15 mouse cellular contexts compared by ENCODE assay signal in the genomic region with DNA sequence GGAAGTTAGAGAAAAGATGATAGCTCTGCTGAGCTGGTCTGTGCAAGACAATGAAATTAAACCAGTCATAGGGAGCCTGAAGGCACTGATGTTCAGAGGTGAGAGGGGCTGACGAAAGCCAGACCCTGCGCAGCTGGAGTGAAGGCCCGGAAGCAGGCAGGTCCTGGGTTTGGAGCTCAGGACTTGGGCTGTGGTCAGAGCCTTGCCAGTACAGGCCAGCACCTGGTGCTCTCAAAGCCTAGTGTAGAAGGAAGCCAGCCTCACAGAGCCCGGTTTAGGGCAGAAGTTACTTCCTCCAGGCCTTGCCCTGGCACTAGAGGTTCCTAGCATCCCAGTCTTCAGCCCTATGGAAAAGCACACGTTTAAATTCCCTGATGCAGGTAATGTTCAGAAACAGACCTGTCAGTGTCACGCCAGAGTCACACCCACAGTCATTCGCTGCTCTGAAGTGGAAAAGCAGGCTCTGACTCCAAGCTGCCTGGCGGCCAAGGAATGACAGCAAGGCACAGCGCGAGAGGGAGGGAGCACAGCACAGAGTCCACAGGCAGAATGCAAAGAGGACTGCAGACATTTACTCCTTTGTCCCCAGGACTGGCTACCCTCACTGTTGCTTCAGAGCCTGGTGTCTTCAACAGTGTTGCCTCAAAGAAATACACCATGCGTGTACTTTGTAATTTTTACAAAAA. TPM values are rescaled to one million over a fixed set of nuclear protein-coding genes. Genes with fewer than 3 reads are reported as not detected.
DNase-seq lines count a peak whose midpoint lies in the region; ATAC-seq and TF ChIP-seq lines count a peak whose summit lies in the region.
"Had no signal": no experiment of that assay in that cellular context is flagged by ENCODE, and none has a peak within 500 bp of the region (broad histone marks: within the 10 kb centered on the region; RNA-seq: fewer than 3 reads in every experiment).

No protein-coding gene starts in this region.

- TF ChIP-seq CTCF in lung, adult 2 months (IDR thresholded peaks at IDR 0.05; ENCODE audit: insufficient read depth, low read length): no peak
- TF ChIP-seq CTCF in gastrocnemius, adult 2 months (IDR thresholded peaks at IDR 0.05): no peak

- peak overlapping the region; percentile 86 for H3K27ac ChIP-seq in heart, embryonic 10.5 days
- peak overlapping the region; percentile 76 for H3K27ac ChIP-seq in lung, embryonic 16.5 days (ENCODE audit: low read length)
- H3K27ac ChIP-seq in embryonic facial prominence, embryonic 12.5 days: peak overlapping the region; percentile 50
- H3K27ac ChIP-seq in gastrocnemius, adult 2 months: no peak overlapping the region
- H3K27ac ChIP-seq: liver, embryonic 13.5 days; midbrain, embryonic 13.5 days had no signal

- no peak for TF ChIP-seq POLR2A in lung, adult 2 months (IDR thresholded peaks at IDR 0.05; ENCODE audit: borderline replicate concordance, extremely low read depth, low read depth, low read length)

- H3K9ac ChIP-seq in lung, embryonic 16.5 days (ENCODE audit: low read length): peak overlapping the region; percentile 2
- no peak overlapping the region; the same call in 1 of the 2 replicates for H3K9ac ChIP-seq in embryonic facial prominence, embryonic 12.5 days
- H3K9ac ChIP-seq: liver, embryonic 13.5 days; midbrain, embryonic 13.5 days had no signal

- 21% methylated on average over 11 of the region's 11 CpGs for WGBS in heart, embryonic 10.5 days
- 37% methylated on average over 11 of the region's 11 CpGs for WGBS in lung, embryonic 16.5 days
- WGBS in lung, adult 2 months: 59% methylated on average over 11 of the region's 11 CpGs
- 35% methylated on average over 11 of the region's 11 CpGs for WGBS in embryonic facial prominence, embryonic 12.5 days

- H3K4me3 ChIP-seq in heart, embryonic 10.5 days: no peak overlapping the region
- no peak overlapping the region for H3K4me3 ChIP-seq in lung, embryonic 16.5 days (ENCODE audit: low read length)
- no peak overlapping the region for H3K4me3 ChIP-seq in lung, adult 2 months (replicated peaks; ENCODE audit: extremely low read depth, low read depth, low read length)
- H3K4me3 ChIP-seq in embryonic facial prominence, embryonic 12.5 days: no peak overlapping the region
- H3K4me3 ChIP-seq in gastrocnemius, adult 2 months: no peak overlapping the region
- H3K4me3 ChIP-seq: liver, embryonic 13.5 days; midbrain, embryonic 13.5 days had no signal

- ATAC-seq in lung, embryonic 16.5 days (ENCODE audit: low read depth): 0 out of 2 replicates have a peak, but pooled peaks have one; percentile 42
- ATAC-seq in embryonic facial prominence, embryonic 12.5 days (ENCODE audit: insufficient number of reproducible peaks, insufficient read depth, low FRiP score, low TSS enrichment): no peak
- peak; percentile 8; the same call in 1 of the 2 replicates for ATAC-seq in megakaryocyte, adult 5-6 weeks (ENCODE audit: poor library complexity, severe bottlenecking)
- ATAC-seq: inflammation-experienced regulatory T-cells, adult 6 months; midbrain, embryonic 13.5 days had no signal

- no peak overlapping the region for H3K4me2 ChIP-seq in lung, embryonic 16.5 days (ENCODE audit: low read depth, low read length)
- no peak overlapping the region for H3K4me2 ChIP-seq in embryonic facial prominence, embryonic 12.5 days (replicated peaks)
- H3K4me2 ChIP-seq: liver, embryonic 13.5 days; midbrain, embryonic 13.5 days had no signal

- H3K36me3 ChIP-seq in heart, embryonic 10.5 days: no peaks in the 10 kb centered on the region
- H3K36me3 ChIP-seq in lung, embryonic 16.5 days (ENCODE audit: control insufficient read depth, insufficient read depth, low read length): no peaks in the 10 kb centered on the region
- H3K36me3 ChIP-seq in embryonic facial prominence, embryonic 12.5 days: no peaks in the 10 kb centered on the region
- H3K36me3 ChIP-seq: liver, embryonic 13.5 days; midbrain, embryonic 13.5 days had no signal

- no peaks in the 10 kb centered on the region for H3K9me3 ChIP-seq in heart, embryonic 10.5 days
- H3K9me3 ChIP-seq in lung, embryonic 16.5 days (ENCODE audit: control insufficient read depth, low read length): no peaks in the 10 kb centered on the region
- H3K9me3 ChIP-seq in embryonic facial prominence, embryonic 12.5 days: no peaks in the 10 kb centered on the region
- H3K9me3 ChIP-seq: liver, embryonic 13.5 days; midbrain, embryonic 13.5 days had no signal

- H3K27me3 ChIP-seq in heart, embryonic 10.5 days (ENCODE audit: insufficient read depth, poor library complexity, severe bottlenecking): no peaks in the 10 kb centered on the region
- H3K27me3 ChIP-seq in lung, embryonic 16.5 days (ENCODE audit: control insufficient read depth, insufficient read depth, low read depth, low read length): no peaks in the 10 kb centered on the region
- H3K27me3 ChIP-seq in embryonic facial prominence, embryonic 12.5 days: no peaks in the 10 kb centered on the region
- H3K27me3 ChIP-seq: liver, embryonic 13.5 days; midbrain, embryonic 13.5 days had no signal

- intact Hi-C loops in gastrocnemius, adult 2 months (cut with DNase I): no loop called here

- peak; percentile 79 for DNase-seq in heart, embryonic 10.5 days (ENCODE audit: low spot score)
- DNase-seq in heart, adult 9 months (ENCODE audit: low spot score in 2 of 2): no peak
- DNase-seq in lung, adult 2 months: no peak
- no peak for DNase-seq in natural killer cell, adult 2 months (ENCODE audit: low spot score in 2 of 2)
- DNase-seq in gastrocnemius, adult 2 months: no peak
- DNase-seq: adrenal gland, postnatal 36 days; cerebellum, postnatal 10 days; gastrocnemius, postnatal 14 days; liver, embryonic 13.5 days; thymus, postnatal 14 days had no signal

- H3K4me1 ChIP-seq in heart, embryonic 10.5 days: peaks cover 51% of the 10 kb centered on the region
- H3K4me1 ChIP-seq in lung, embryonic 16.5 days (replicated peaks; ENCODE audit: control insufficient read depth, insufficient read depth, low read length): peaks cover 30% of the 10 kb centered on the region
- H3K4me1 ChIP-seq in lung, adult 2 months (ENCODE audit: control insufficient read depth, insufficient read depth, low read length): peaks cover 6% of the 10 kb centered on the region
- peaks cover 43% of the 10 kb centered on the region for H3K4me1 ChIP-seq in embryonic facial prominence, embryonic 12.5 days

RNA-seq across cellular contexts. Expression of a gene that starts 48.1 kb away (rescaled TPM):
- 40.8 and 46.6 TPM in 2 replicates for polyA plus RNA-seq in heart, embryonic 10.5 days (2016; fragmentation: Nextera tagmentation; extraction: Ambion mirVana)
- 46.6 and 48.6 TPM in 2 replicates for polyA plus RNA-seq in lung, embryonic 16.5 days (2015; fragmentation: Nextera tagmentation; extraction: Ambion mirVana)
- 1.6 and 1.9 TPM in 2 replicates for polyA plus RNA-seq in lung, adult 2 months (2012; rRNA removed)
- 57.9 and 60.8 TPM in 2 replicates for polyA plus RNA-seq in embryonic facial prominence, embryonic 12.5 days (2016; fragmentation: Nextera tagmentation; extraction: Ambion mirVana)
- 19.6 and 21.5 TPM in 2 replicates for total RNA-seq in megakaryocyte, adult 5-6 weeks (2015)
- total RNA-seq in megakaryocyte, adult 5-6 weeks (2017): 20.5 and 22.7 TPM in 2 replicates
- under 1 TPM; 0.31 to 0.47 TPM for total RNA-seq in gastrocnemius, adult 2 months (2021)

Comparison
In these comparisons a context has a peak if more than half of its experiments do, and no peak if none do; other contexts are left out.
1. RNA of a gene that starts 48.1 kb away (polyA plus RNA-seq): 57.9 to 60.8 TPM in embryonic facial prominence, embryonic 12.5 days, 40.8 to 46.6 TPM in heart, embryonic 10.5 days and 46.6 to 48.6 TPM in lung, embryonic 16.5 days; 1.6 to 1.9 TPM in lung, adult 2 months; every median in the first group is over 10 times any median in the second.